Mouse (Mus musculus): ENCODE results near the gene Arhgef19. TPM values are rescaled to one million over a fixed set of nuclear protein-coding genes. Genes with fewer than 3 reads are reported as not detected.

The Arhgef19 gene
- total and polyA plus RNA-seq, 2 experiments from 2014 or later, result 1.5 to 2.5 TPM

GRCm38 (mm10) chr4:141219583-141220213 lies 19.6 kb upstream of the Arhgef19 start:
- 84% methylated on average over 20 of the region's 20 CpGs for WGBS
- H3K27ac ChIP-seq (ENCODE audit: low read depth), result no peak overlapping the region
- H3K4me2 ChIP-seq (ENCODE audit: low read depth, low read length), result no peak overlapping the region
- H3K9me3 ChIP-seq (replicated peaks; ENCODE audit: control insufficient read depth, low read length), result no peaks in the 10 kb centered on the region
- no peaks in the 10 kb centered on the region for H3K27me3 ChIP-seq (ENCODE audit: control insufficient read depth, insufficient read depth, low read length)
- TF ChIP-seq EP300 (IDR thresholded peaks at IDR 0.05; ENCODE audit: low read depth) (no peak), CTCF (IDR thresholded peaks at IDR 0.05; ENCODE audit: low read depth) (no peak)
- H3K4me1 ChIP-seq (ENCODE audit: control insufficient read depth, insufficient read depth), result no peaks in the 10 kb centered on the region
- H3K9ac ChIP-seq (replicated peaks; ENCODE audit: low read depth, low read length), result no peak overlapping the region
- H3K4me3 ChIP-seq (ENCODE audit: low read depth, low read length), result no peak overlapping the region
- H3K36me3 ChIP-seq (replicated peaks; ENCODE audit: control insufficient read depth, insufficient read depth, low read length), result no peaks in the 10 kb centered on the region
- DNase-seq (ENCODE audit: low spot score) (no peak), ATAC-seq (ENCODE audit: insufficient read depth, low read depth) (no peak)

DNA sequence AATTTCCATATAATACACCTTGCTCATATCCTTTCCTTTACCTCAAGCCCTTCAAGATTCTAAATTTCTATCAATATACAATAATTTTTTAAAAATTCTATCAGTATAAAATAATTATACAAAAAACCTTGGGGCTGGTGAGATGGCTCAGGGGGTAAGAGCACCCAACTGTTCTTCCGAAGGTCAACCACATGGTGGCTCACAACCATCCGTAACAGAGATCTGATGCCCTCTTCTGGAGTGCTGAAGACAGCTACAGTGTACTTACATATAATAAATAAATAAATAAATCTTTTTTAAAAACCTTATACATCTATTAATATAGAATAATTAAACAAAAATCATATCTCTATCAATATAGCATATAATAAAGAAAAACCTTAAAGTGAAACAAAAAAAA lies 17.5 kb upstream of the Arhgef19 start:
- Histone ChIP-seq H3K9ac (replicated peaks; ENCODE audit: low read depth, low read length) (no peak overlapping the region), H3K27ac (ENCODE audit: low read depth) (no peak overlapping the region), H3K27me3 (ENCODE audit: control insufficient read depth, insufficient read depth, low read length) (no peaks in the 10 kb centered on the region), H3K4me3 (ENCODE audit: low read depth, low read length) (no peak overlapping the region), H3K4me1 (ENCODE audit: control insufficient read depth, insufficient read depth) (no peaks in the 10 kb centered on the region), H3K4me2 (ENCODE audit: low read depth, low read length) (no peak overlapping the region), H3K9me3 (replicated peaks; ENCODE audit: control insufficient read depth, low read length) (no peaks in the 10 kb centered on the region), H3K36me3 (replicated peaks; ENCODE audit: control insufficient read depth, insufficient read depth, low read length) (no peaks in the 10 kb centered on the region)
- no peak for TF ChIP-seq EP300 (IDR thresholded peaks at IDR 0.05; ENCODE audit: low read depth)
- TF ChIP-seq CTCF (IDR thresholded peaks at IDR 0.05; ENCODE audit: low read depth), result peak; percentile 26
- ATAC-seq (ENCODE audit: insufficient read depth, low read depth) (no peak), DNase-seq (ENCODE audit: low spot score) (no peak)
- 76% methylated on average over 2 of the region's 2 CpGs for WGBS

GRCm38 (mm10) chr4:141222752-141223151 lies 16.5 kb upstream of the Arhgef19 start:
- TF ChIP-seq CTCF (IDR thresholded peaks at IDR 0.05; ENCODE audit: low read depth) (no peak), EP300 (IDR thresholded peaks at IDR 0.05; ENCODE audit: low read depth) (no peak)
- Histone ChIP-seq H3K27me3 (ENCODE audit: control insufficient read depth, insufficient read depth, low read length) (no peaks in the 10 kb centered on the region), H3K4me1 (ENCODE audit: control insufficient read depth, insufficient read depth) (no peaks in the 10 kb centered on the region), H3K27ac (ENCODE audit: low read depth) (no peak overlapping the region), H3K9me3 (replicated peaks; ENCODE audit: control insufficient read depth, low read length) (no peaks in the 10 kb centered on the region), H3K4me3 (ENCODE audit: low read depth, low read length) (no peak overlapping the region), H3K9ac (replicated peaks; ENCODE audit: low read depth, low read length) (no peak overlapping the region), H3K36me3 (replicated peaks; ENCODE audit: control insufficient read depth, insufficient read depth, low read length) (no peaks in the 10 kb centered on the region), H3K4me2 (ENCODE audit: low read depth, low read length) (no peak overlapping the region)
- no peak for DNase-seq (ENCODE audit: low spot score)
- ATAC-seq (ENCODE audit: insufficient read depth, low read depth), result no peak
- 86% methylated on average over 5 of the region's 5 CpGs for WGBS

- Histone ChIP-seq H3K4me2 (ENCODE audit: low read depth, low read length) (no peak overlapping the region), H3K27me3 (ENCODE audit: control insufficient read depth, insufficient read depth, low read length) (no peaks in the 10 kb centered on the region), H3K4me1 (ENCODE audit: control insufficient read depth, insufficient read depth) (no peaks in the 10 kb centered on the region), H3K9ac (replicated peaks; ENCODE audit: low read depth, low read length) (no peak overlapping the region), H3K36me3 (replicated peaks; ENCODE audit: control insufficient read depth, insufficient read depth, low read length) (no peaks in the 10 kb centered on the region), H3K27ac (ENCODE audit: low read depth) (no peak overlapping the region), H3K4me3 (ENCODE audit: low read depth, low read length) (no peak overlapping the region), H3K9me3 (replicated peaks; ENCODE audit: control insufficient read depth, low read length) (no peaks in the 10 kb centered on the region)
- ATAC-seq (ENCODE audit: insufficient read depth, low read depth) (no peak), DNase-seq (ENCODE audit: low spot score) (no peak)
- TF ChIP-seq CTCF (IDR thresholded peaks at IDR 0.05; ENCODE audit: low read depth), result no peak
- TF ChIP-seq EP300 (IDR thresholded peaks at IDR 0.05; ENCODE audit: low read depth), result no peak
- WGBS, result 77% methylated on average over 7 of the region's 7 CpGs
Observed at GRCm38 (mm10) chr4:141228687-141229086, 10.6 kb upstream of the Arhgef19 start.

DNA sequence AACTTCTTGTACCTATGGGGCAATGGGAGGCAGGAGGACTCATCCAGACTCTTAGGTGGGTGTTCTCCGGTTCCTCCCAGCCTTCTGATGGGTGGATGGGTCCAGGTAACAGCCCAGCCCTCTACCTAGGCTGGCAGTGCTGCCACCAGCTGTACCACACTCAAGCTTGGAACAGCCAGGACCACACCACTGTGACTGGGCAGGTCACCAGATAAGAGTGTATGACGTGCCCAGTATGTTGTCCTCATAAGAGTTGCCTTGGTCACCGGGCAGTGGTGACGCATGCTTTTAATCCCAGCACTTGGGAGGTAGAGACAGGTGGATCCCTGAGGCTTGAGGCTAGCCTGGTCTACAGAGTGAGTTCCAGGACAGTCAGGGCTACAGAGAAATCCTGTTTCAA lies 6.1 kb upstream of the Arhgef19 start:
- Histone ChIP-seq H3K9me3 (replicated peaks; ENCODE audit: control insufficient read depth, low read length) (no peaks in the 10 kb centered on the region), H3K4me1 (ENCODE audit: control insufficient read depth, insufficient read depth) (no peaks in the 10 kb centered on the region), H3K9ac (replicated peaks; ENCODE audit: low read depth, low read length) (no peak overlapping the region), H3K27ac (ENCODE audit: low read depth) (no peak overlapping the region), H3K36me3 (replicated peaks; ENCODE audit: control insufficient read depth, insufficient read depth, low read length) (no peaks in the 10 kb centered on the region), H3K4me3 (ENCODE audit: low read depth, low read length) (no peak overlapping the region), H3K4me2 (ENCODE audit: low read depth, low read length) (no peak overlapping the region), H3K27me3 (ENCODE audit: control insufficient read depth, insufficient read depth, low read length) (peaks cover 5% of the 10 kb centered on the region)
- TF ChIP-seq CTCF (IDR thresholded peaks at IDR 0.05; ENCODE audit: low read depth), result no peak
- TF ChIP-seq EP300 (IDR thresholded peaks at IDR 0.05; ENCODE audit: low read depth), result no peak
- no peak for DNase-seq (ENCODE audit: low spot score)
- 64% methylated on average over 4 of the region's 4 CpGs for WGBS
- no peak for ATAC-seq (ENCODE audit: insufficient read depth, low read depth)

- Histone ChIP-seq H3K4me2 (ENCODE audit: low read depth, low read length) (no peak overlapping the region), H3K4me1 (ENCODE audit: control insufficient read depth, insufficient read depth) (peaks cover 13% of the 10 kb centered on the region; the same call in 1 of the 2 replicates), H3K4me3 (ENCODE audit: low read depth, low read length) (no peak overlapping the region), H3K27me3 (ENCODE audit: control insufficient read depth, insufficient read depth, low read length) (peaks cover 15% of the 10 kb centered on the region), H3K9ac (replicated peaks; ENCODE audit: low read depth, low read length) (no peak overlapping the region), H3K9me3 (replicated peaks; ENCODE audit: control insufficient read depth, low read length) (no peaks in the 10 kb centered on the region), H3K36me3 (replicated peaks; ENCODE audit: control insufficient read depth, insufficient read depth, low read length) (no peaks in the 10 kb centered on the region), H3K27ac (ENCODE audit: low read depth) (no peak overlapping the region)
- ATAC-seq (ENCODE audit: insufficient read depth, low read depth) (no peak), DNase-seq (ENCODE audit: low spot score) (no peak)
- 46% methylated on average over 6 of the region's 6 CpGs for WGBS
- TF ChIP-seq CTCF (IDR thresholded peaks at IDR 0.05; ENCODE audit: low read depth) (no peak), EP300 (IDR thresholded peaks at IDR 0.05; ENCODE audit: low read depth) (no peak)
Observed at GRCm38 (mm10) chr4:141235537-141236111, 3.7 kb upstream of the Arhgef19 start.
